Mouse (Mus musculus) lung, embryonic 15.5 days (tissue): ENCODE data around the gene Susd6. TPM values are rescaled to one million over a fixed set of nuclear protein-coding genes. Genes with fewer than 3 reads are reported as not detected.

Experiments used
- ATAC-seq: fragments of 200-750 bp; cut with Nextera tagmentation; 2 replicates; pipeline ENCODE4 v1.8.0; 2017; ENCODE audit warnings: moderate number of reproducible peaks, borderline replicate concordance; ENCODE audit not compliant: low FRiP score, low TSS enrichment; ENCODE audit errors: extremely low read depth
- H3K27ac ChIP-seq: fragments of 300-500 bp; sonication (generic); 2 replicates; pipeline ENCODE4 v1.5.1; 2015; ENCODE audit warnings: moderate library complexity, mild to moderate bottlenecking, inconsistent platforms
- H3K27me3 ChIP-seq: fragments of 300-500 bp; sonication (generic); 2 replicates; pipeline ENCODE4 v1.6.1; 2015; ENCODE audit warnings: inconsistent platforms
- H3K36me3 ChIP-seq: fragments of 300-500 bp; sonication (generic); 2 replicates; pipeline ENCODE4 v1.6.1; 2015; ENCODE audit warnings: inconsistent platforms
- H3K4me1 ChIP-seq: fragments of 300-500 bp; sonication (generic); 2 replicates; pipeline ENCODE4 v1.6.1; 2015; ENCODE audit warnings: inconsistent platforms
- H3K4me2 ChIP-seq: fragments of 300-500 bp; sonication (generic); 2 replicates; pipeline ENCODE4 v1.6.1; 2015; ENCODE audit warnings: inconsistent platforms, mild to moderate bottlenecking, moderate library complexity
- H3K4me3 ChIP-seq: fragments of 300-500 bp; sonication (generic); 2 replicates; pipeline ENCODE4 v1.5.1; 2015; ENCODE audit warnings: mild to moderate bottlenecking, inconsistent platforms
- H3K9ac ChIP-seq: fragments of 300-500 bp; sonication (generic); 2 replicates; pipeline ENCODE4 v1.6.1; 2015; ENCODE audit warnings: inconsistent platforms
- H3K9me3 ChIP-seq: fragments of 300-500 bp; sonication (generic); 2 replicates; pipeline ENCODE4 v1.6.1; 2016; ENCODE audit warnings: inconsistent platforms
- WGBS: fragments of 180-500 bp; shearing (Covaris S2); methylation state at CpG from one replicate; pipeline ENCODE4 v1.1.7; 2015; 5-methylcytosine and 5-hydroxymethylcytosine counted together
- polyA plus RNA-seq: library from polyadenylated mRNA; unstranded; fragments of >200 nt; fragmentation: Nextera tagmentation; extraction: Ambion mirVana; gene quantifications from 2 replicates; pipeline ENCODE4 v1.2.1, GENCODE M21; 2015

The Susd6 gene
- polyA plus RNA-seq, 1 experiment from 2014 or later: 17.3 TPM

DNA sequence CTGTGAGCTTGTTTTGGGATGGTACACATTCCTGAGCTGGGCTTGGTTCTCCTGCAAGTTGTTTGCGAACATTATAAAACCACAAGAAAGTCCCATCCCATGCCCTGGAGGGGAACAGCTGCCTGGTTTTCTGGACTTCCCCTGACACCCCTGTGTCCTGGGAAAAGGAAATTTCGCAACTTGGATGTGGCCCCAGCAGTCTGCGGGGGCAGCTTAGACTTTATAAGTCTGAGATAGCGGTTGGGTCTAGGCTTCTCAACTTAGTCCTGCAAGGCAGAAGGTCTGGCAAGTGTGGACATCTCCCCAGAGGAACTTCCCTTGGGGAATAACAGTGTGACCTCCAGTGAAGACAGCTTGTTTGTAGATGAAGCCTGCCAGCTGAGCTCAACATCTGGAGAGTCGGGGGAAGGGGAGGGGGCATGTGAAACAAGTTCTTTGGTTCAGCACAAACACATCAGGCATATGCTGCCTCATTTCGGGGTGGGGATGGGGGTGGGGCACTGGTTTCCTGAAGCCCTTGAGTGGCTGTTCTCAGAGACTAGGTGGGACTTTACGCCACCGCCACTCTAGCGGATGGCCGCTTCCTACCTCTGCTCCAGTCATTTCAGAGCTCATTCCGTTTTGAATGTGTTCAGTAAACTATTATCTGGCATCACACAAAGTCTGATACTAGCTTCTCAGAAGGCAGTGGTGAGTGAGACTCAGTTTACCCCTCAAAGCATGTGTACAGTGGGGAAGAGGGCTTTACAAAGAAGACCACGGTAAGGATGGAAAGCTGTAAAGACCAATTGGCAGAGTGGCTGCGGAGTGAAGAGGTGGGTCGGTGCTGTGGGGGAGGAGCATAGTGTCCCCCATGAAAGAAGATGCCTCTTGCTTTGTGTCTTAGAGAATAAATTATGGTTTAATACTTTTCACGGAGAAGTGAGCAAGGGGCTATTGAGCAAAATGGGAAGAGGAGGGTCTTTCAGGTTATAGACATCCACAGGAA lies 95.3 kb downstream of the Susd6 start:
- Histone ChIP-seq H3K27me3 (no peaks in the 10 kb centered on the region), H3K4me3 (peak overlapping the region; percentile 5; the same call in 1 of the 2 replicates), H3K36me3 (no peaks in the 10 kb centered on the region), H3K9ac (no peak overlapping the region), H3K9me3 (peaks cover 5% of the 10 kb centered on the region; the same call in 1 of the 2 replicates), H3K4me1 (peaks cover 24% of the 10 kb centered on the region), H3K4me2 (peak overlapping the region; percentile 42), H3K27ac (peak overlapping the region; percentile 53)
- ATAC-seq: peak; percentile 82; the same call in 1 of the 2 replicates
- 25% methylated on average over 15 of the region's 15 CpGs for WGBS

DNA sequence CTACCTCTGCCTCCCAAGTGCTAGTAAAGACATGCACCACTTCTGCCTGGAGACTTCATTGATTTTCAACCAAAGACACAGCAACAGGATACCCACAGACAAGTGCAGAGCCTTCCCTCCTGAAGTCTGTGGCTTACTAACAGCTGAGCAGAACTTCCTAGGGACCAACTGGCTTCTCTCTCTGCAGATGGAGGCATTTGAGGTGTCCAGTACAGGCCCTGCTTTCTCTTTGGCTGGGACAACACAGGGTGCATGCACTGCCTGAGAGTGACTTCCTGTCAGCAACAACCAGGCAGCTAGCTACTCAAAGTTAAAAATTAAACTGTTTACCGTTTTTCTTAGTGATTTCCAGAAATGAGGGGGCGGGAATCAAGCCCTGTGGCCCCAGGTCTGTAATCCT lies 96.7 kb downstream of the Susd6 start:
- no peak for ATAC-seq
- H3K4me2 ChIP-seq: no peak overlapping the region
- H3K36me3 ChIP-seq: no peaks in the 10 kb centered on the region
- H3K27me3 ChIP-seq: no peaks in the 10 kb centered on the region
- H3K4me3 ChIP-seq: no peak overlapping the region
- 41% methylated on average over 2 of the region's 2 CpGs for WGBS
- H3K9ac ChIP-seq: no peak overlapping the region
- no peak overlapping the region for H3K27ac ChIP-seq
- peaks cover 24% of the 10 kb centered on the region for H3K4me1 ChIP-seq
- peaks cover 5% of the 10 kb centered on the region; the same call in 1 of the 2 replicates for H3K9me3 ChIP-seq

DNA sequence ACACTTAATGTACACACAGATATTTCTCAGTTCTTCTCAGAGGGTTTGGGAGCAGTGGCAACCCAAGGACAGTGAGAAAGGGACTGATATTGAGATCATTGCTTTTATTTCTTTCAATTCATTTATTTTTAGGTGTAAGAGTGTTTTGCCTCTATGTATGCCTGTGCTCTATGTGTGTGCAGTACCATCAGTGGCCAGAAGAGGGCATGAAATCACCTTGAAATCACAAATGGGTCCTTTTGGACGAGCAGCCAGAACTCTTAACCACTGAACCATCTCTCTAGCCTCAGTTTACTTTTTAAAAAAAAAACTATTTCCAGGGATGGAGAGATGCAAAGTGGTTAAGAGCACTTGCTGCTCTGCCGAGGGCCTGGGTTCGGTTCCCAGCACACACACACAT lies 99.0 kb downstream of the Susd6 start:
- 95% methylated on average over 3 of the region's 3 CpGs for WGBS
- H3K27me3 ChIP-seq: no peaks in the 10 kb centered on the region
- no peak overlapping the region for H3K4me2 ChIP-seq
- no peak for ATAC-seq
- no peaks in the 10 kb centered on the region for H3K36me3 ChIP-seq
- no peak overlapping the region for H3K4me3 ChIP-seq
- H3K27ac ChIP-seq: no peak overlapping the region
- H3K4me1 ChIP-seq: peaks cover 17% of the 10 kb centered on the region
- peaks cover 5% of the 10 kb centered on the region; the same call in 1 of the 2 replicates for H3K9me3 ChIP-seq
- no peak overlapping the region for H3K9ac ChIP-seq

DNA sequence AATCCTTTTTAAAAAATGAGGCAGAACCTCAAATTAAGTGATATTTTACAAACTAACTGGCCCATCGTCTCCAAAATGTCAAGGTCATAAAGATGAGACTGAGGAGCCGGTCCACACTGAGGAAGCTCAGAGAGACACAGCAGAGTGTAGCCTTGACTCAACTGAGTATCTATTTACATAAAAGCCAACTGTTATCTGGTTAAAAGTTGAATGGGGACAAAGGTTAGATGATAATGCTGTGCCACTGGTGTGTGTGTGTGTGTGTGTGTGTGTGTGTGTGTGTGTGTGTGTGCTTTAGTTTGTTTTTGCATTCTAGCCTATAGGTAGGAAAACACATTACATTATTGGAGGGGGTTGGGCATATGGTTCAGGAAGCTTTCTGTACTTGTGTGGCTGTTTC lies 100.8 kb downstream of the Susd6 start:
- ATAC-seq: no peak
- Histone ChIP-seq H3K36me3 (no peaks in the 10 kb centered on the region), H3K9ac (no peak overlapping the region), H3K27ac (no peak overlapping the region), H3K4me2 (no peak overlapping the region), H3K27me3 (no peaks in the 10 kb centered on the region), H3K9me3 (peaks cover 5% of the 10 kb centered on the region; the same call in 1 of the 2 replicates), H3K4me3 (no peak overlapping the region), H3K4me1 (peaks cover 3% of the 10 kb centered on the region; the same call in 1 of the 2 replicates)
- WGBS: 49% methylated on average over 2 of the region's 2 CpGs

DNA sequence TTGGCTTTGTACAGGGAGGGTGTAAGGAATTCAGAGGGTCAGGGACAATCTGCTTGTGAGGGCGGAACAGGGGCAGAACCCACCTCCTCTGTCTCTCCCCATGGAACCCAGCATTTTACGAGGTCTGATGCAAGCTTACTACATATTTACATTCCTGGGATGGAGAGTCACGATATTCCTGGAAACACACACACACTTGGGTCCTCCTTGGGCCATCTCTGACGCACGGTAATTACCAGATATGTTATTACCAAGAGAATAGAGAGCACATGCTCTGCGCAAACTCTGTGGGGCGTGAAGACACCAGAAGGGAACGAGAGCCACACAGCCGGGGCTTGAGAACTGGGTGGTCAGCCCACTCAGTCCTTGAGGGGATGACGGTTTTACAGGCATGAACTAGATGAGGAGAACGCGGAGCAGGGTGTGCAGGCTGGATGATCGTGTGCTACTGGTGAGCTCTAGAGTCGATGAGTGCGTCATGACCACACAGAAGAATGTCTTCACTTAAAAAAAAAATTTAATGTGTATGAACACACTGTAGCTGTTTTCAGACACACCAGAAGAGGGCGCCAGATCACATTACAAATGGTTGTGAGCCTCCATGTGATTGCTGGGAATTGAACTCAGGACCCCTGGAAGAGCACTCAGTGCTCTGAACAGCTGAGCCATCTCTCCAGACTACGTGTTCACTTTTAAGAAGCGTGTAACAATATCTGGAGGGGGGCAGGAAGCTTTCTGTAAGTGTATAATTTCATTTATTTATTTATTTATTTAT lies 103.6 kb downstream of the Susd6 start:
- H3K27ac ChIP-seq: no peak overlapping the region
- H3K4me3 ChIP-seq: no peak overlapping the region
- 85% methylated on average over 18 of the region's 18 CpGs for WGBS
- no peak overlapping the region for H3K4me2 ChIP-seq
- no peaks in the 10 kb centered on the region for H3K27me3 ChIP-seq
- H3K9me3 ChIP-seq: peaks cover 5% of the 10 kb centered on the region; the same call in 1 of the 2 replicates
- H3K9ac ChIP-seq: no peak overlapping the region
- no peaks in the 10 kb centered on the region for H3K36me3 ChIP-seq
- ATAC-seq: no peak
- 0 out of 2 replicates have a peak, but pooled peaks cover 3% of the 10 kb centered on the region for H3K4me1 ChIP-seq

DNA sequence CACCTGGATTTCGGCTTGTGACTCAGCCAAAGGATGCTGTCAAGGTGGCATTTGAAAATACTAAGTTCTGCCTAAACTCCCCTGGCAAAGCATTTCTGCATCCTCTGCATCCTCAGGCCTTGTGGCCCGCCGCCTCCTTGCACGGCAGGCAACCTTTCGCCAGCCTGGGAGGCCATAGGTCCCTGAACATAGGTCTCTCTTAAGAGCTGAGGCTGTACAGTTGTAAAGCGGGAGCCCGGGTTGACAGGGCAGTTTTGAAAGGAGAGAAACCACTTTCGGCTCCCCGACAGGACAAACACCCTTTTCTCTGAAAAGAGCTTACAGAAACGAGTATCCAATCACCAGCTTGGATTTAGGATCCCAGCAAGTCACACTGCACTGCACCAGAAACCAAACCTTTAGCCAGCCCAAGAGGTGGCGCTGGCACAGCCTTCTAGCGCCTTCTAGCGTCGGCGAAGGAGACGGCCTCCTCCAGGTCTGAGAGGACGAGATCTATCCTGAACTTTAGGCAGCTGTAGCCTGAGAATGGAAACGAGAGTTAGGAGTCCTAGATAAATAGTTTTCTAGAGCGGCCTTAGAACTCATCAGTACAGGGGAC lies 104.8 kb downstream of the Susd6 start:
- ATAC-seq: peak; percentile 86; the same call in 1 of the 2 replicates
- Histone ChIP-seq H3K4me3 (no peak overlapping the region), H3K9ac (no peak overlapping the region), H3K9me3 (no peaks in the 10 kb centered on the region), H3K36me3 (no peaks in the 10 kb centered on the region), H3K4me1 (0 out of 2 replicates have a peak, but pooled peaks cover 3% of the 10 kb centered on the region), H3K4me2 (peak overlapping the region; percentile 46), H3K27me3 (no peaks in the 10 kb centered on the region), H3K27ac (no peak overlapping the region)
- 15% methylated on average over 19 of the region's 19 CpGs for WGBS

DNA sequence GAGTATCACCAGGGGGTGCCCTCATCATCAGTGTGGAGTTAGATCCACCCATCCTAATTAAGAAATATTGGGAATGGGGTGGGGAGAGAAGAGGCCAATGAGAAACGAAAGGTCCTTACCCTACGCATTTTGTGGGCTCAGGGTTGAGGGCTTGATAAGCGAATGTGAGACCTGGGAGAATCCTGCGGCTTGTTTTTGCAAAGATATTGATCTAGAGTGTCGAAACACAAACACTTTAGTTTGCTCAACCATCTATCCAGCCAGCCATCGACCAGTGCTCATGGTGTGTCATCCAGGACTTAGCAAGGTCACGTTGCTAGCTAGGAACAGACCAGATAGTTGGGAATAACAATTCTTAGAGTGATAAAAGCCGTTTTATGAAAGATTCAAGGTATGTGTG lies 119.3 kb downstream of the Susd6 start:
- Histone ChIP-seq H3K9ac (no peak overlapping the region), H3K4me1 (no peaks in the 10 kb centered on the region), H3K27ac (no peak overlapping the region), H3K9me3 (no peaks in the 10 kb centered on the region), H3K4me2 (no peak overlapping the region), H3K4me3 (no peak overlapping the region), H3K27me3 (no peaks in the 10 kb centered on the region), H3K36me3 (no peaks in the 10 kb centered on the region)
- ATAC-seq: no peak
- WGBS: 66% methylated on average over 8 of the region's 8 CpGs

DNA sequence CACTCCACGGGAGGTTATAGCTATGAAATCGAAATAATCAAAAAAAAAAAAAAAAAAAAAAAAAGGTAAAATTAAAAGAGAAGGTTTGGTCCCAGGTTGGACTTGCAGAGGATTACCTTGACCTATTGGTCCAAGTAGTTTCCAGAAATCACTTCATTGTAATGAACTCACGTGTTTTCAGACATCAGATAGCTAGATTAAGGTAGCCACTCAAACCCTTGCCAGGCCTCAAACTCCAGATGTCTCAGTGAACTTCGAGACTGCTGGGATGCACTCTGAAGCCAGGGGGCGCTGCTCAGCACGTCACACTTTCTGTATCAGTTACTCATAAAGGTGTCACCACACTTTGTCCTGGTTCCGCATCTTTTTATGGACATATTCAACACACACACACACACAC lies 127.5 kb downstream of the Susd6 start:
- Histone ChIP-seq H3K27me3 (no peaks in the 10 kb centered on the region), H3K9me3 (no peaks in the 10 kb centered on the region), H3K4me3 (no peak overlapping the region), H3K36me3 (no peaks in the 10 kb centered on the region), H3K9ac (no peak overlapping the region), H3K27ac (no peak overlapping the region), H3K4me2 (no peak overlapping the region), H3K4me1 (no peaks in the 10 kb centered on the region)
- WGBS: 51% methylated on average over 7 of the region's 7 CpGs
- no peak for ATAC-seq

DNA sequence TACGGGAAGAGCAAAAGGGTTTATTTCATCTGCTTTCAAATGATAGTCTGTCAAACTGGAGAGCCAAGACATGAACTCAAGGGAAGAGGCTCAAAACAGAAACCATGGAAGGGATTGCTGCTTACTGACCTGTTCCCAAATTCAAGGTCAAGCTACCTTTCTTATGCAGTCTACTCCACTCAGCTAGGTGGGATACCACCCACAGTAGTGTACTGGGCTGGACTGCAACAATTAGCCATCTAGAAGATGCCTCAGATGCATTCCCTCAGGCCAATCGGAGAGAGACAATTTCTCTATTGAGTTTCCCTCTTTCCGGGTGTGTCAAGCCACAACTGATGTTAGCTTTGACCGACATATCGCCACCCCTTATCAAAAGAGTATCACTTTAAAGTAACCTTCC lies 131.0 kb downstream of the Susd6 start:
- H3K4me3 ChIP-seq: no peak overlapping the region
- H3K4me1 ChIP-seq: peaks cover 14% of the 10 kb centered on the region
- H3K36me3 ChIP-seq: no peaks in the 10 kb centered on the region
- H3K4me2 ChIP-seq: no peak overlapping the region
- H3K9me3 ChIP-seq: no peaks in the 10 kb centered on the region
- H3K27ac ChIP-seq: no peak overlapping the region
- no peaks in the 10 kb centered on the region for H3K27me3 ChIP-seq
- ATAC-seq: no peak
- no peak overlapping the region for H3K9ac ChIP-seq
- 86% methylated on average over 5 of the region's 5 CpGs for WGBS

DNA sequence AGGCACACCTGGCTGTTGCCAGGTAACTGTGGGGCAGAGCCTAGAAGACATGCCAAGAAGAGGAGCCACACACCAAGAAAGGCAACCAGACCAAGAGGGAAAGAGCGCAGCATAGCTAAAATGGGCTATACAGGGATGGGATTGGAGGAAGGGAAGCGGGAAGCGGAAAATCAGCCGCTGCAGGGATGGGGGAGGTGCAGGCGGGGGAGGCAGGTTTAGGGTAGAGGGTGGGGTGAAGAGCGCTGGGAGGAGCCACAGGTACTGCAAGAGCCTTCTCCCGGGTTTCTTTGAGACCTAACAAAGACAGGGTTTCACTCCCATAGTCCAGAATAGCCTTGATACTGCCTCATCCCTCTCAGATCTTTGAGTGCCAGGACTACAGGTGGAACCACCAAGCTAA lies 132.6 kb downstream of the Susd6 start:
- ATAC-seq: no peak
- Histone ChIP-seq H3K4me2 (peak overlapping the region; percentile 41), H3K9me3 (no peaks in the 10 kb centered on the region), H3K27ac (peak overlapping the region; percentile 64; the same call in 1 of the 2 replicates), H3K4me1 (peaks cover 14% of the 10 kb centered on the region), H3K36me3 (no peaks in the 10 kb centered on the region), H3K9ac (no peak overlapping the region), H3K4me3 (no peak overlapping the region), H3K27me3 (no peaks in the 10 kb centered on the region)
- 10% methylated on average over 7 of the region's 7 CpGs for WGBS

DNA sequence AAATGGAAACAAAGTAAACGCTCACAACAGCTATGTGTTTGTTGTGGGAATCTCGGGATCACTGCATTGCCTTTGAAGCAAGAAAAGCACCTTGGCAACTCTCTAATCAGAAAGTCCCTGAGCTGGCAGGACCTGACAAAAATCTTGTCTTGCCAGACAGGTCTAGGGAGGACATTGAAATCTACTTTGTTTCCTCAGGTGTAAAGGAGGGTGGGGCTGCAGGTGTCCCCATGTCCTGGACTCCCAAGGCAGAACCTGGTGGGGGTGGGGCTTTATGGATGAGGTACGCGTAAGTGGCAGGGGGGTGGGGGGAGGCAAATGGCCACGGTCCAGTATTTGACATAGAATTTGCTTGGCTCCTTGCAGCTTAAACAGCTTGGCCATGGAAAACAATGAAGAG lies 133.3 kb downstream of the Susd6 start:
- WGBS: 40% methylated on average over 5 of the region's 5 CpGs
- Histone ChIP-seq H3K27ac (peak overlapping the region; percentile 64), H3K27me3 (no peaks in the 10 kb centered on the region), H3K9ac (no peak overlapping the region), H3K4me1 (peaks cover 14% of the 10 kb centered on the region), H3K9me3 (no peaks in the 10 kb centered on the region), H3K36me3 (no peaks in the 10 kb centered on the region), H3K4me3 (no peak overlapping the region), H3K4me2 (peak overlapping the region; percentile 41; the same call in 1 of the 2 replicates)
- no peak; the same call in 1 of the 2 replicates for ATAC-seq
